Mouse (Mus musculus) liver, embryonic 11.5 days (tissue): ENCODE data around the gene Ly6g6d. TPM values are rescaled to one million over a fixed set of nuclear protein-coding genes. Genes with fewer than 3 reads are reported as not detected.
"Not testable (repeated sequence)": the region's sequence is repeated elsewhere in the genome, so short reads cannot be mapped to it uniquely, and the experiment has no call there.

ENCODE experiments used
- ATAC-seq: fragments of 200-750 bp; cut with Nextera tagmentation; replicated peaks from 2 replicates; pipeline ENCODE4 v1.8.0; 2017; ENCODE audit warnings: moderate number of reproducible peaks, mild to moderate bottlenecking, moderate TSS enrichment, moderate library complexity; ENCODE audit not compliant: low FRiP score
- DNase-seq: peaks from one replicate; pipeline ENCODE4 v3.0.0-alpha.2; 2017; ENCODE audit warnings: low spot score
- H3K27ac ChIP-seq: fragments of 300-500 bp; sonication (generic); 2 replicates; pipeline ENCODE4 v1.5.1; 2014; ENCODE audit warnings: mild to moderate bottlenecking, low read depth, low read length, control low read depth
- H3K27me3 ChIP-seq: fragments of 300-500 bp; sonication (generic); replicated peaks from 2 replicates; pipeline ENCODE4 v1.6.1; 2014; ENCODE audit warnings: low read length, mixed read lengths; ENCODE audit not compliant: control insufficient read depth, insufficient read depth
- H3K36me3 ChIP-seq: fragments of 300-500 bp; sonication (generic); 2 replicates; pipeline ENCODE4 v1.6.1; 2014; ENCODE audit warnings: mild to moderate bottlenecking, low read length, moderate library complexity, mixed read lengths; ENCODE audit not compliant: control insufficient read depth, insufficient read depth
- H3K4me1 ChIP-seq: fragments of 300-500 bp; sonication (generic); replicated peaks from 2 replicates; pipeline ENCODE4 v1.6.1; 2014; ENCODE audit warnings: low read length, mixed read lengths; ENCODE audit not compliant: control insufficient read depth, insufficient read depth
- H3K4me2 ChIP-seq: fragments of 300-500 bp; sonication (generic); 2 replicates; pipeline ENCODE4 v1.6.1; 2014; ENCODE audit warnings: mild to moderate bottlenecking, control low read depth, moderate library complexity
- H3K4me3 ChIP-seq: fragments of 300-500 bp; sonication (generic); 2 replicates; pipeline ENCODE4 v1.5.1; 2014; ENCODE audit warnings: low read depth, low read length, control low read depth
- H3K9ac ChIP-seq: fragments of 300-500 bp; sonication (generic); 2 replicates; pipeline ENCODE4 v1.6.1; 2014; ENCODE audit warnings: low read depth, low read length, control low read depth
- H3K9me3 ChIP-seq: fragments of 300-500 bp; sonication (generic); 2 replicates; pipeline ENCODE4 v1.6.1; 2016; ENCODE audit warnings: low read length, inconsistent platforms, mixed read lengths; ENCODE audit not compliant: control insufficient read depth
- WGBS: fragments of 180-500 bp; shearing (Covaris S2); extraction: QIAGEN DNeasy Blood & Tissue Kit; methylation state at CpG from one replicate; pipeline ENCODE4 v1.1.7; 2014; 5-methylcytosine and 5-hydroxymethylcytosine counted together
- polyA plus RNA-seq: library from polyadenylated mRNA; unstranded; fragments of >200 nt; fragmentation: Nextera tagmentation; extraction: Ambion mirVana; gene quantifications from 2 replicates; pipeline ENCODE4 v1.2.1, GENCODE M21; 2014

Gene Ly6g6d
- polyA plus RNA-seq, 1 experiment from 2014 or later = 0.78 TPM

- H3K4me1 ChIP-seq = peaks cover 51% of the 10 kb centered on the region
- WGBS = 83% methylated on average over 4 of the region's 4 CpGs
- no peaks in the 10 kb centered on the region for H3K9me3 ChIP-seq
- DNase-seq (no peak), ATAC-seq (no peak)
- peak overlapping the region; percentile 58; the same call in 1 of the 2 replicates for H3K27ac ChIP-seq
- H3K4me3 ChIP-seq = no peak overlapping the region
- peak overlapping the region; percentile 11; the same call in 1 of the 2 replicates for H3K4me2 ChIP-seq
- no peak overlapping the region for H3K9ac ChIP-seq
- H3K27me3 ChIP-seq = no peaks in the 10 kb centered on the region
- H3K36me3 ChIP-seq = no peaks in the 10 kb centered on the region
These were observed 34.1 kb downstream of the Ly6g6d start for GRCm38 (mm10) chr17:35043794-35044193.

GRCm38 (mm10) chr17:35039121-35039873 is 38.6 kb downstream of the Ly6g6d start:
- no peak overlapping the region for H3K4me2 ChIP-seq

GRCm38 (mm10) chr17:35034896-35035295 is 43.0 kb downstream of the Ly6g6d start:
- Histone ChIP-seq H3K4me2 (no peak overlapping the region), H3K27me3 (no peaks in the 10 kb centered on the region), H3K9ac (no peak overlapping the region), H3K36me3 (no peaks in the 10 kb centered on the region), H3K4me3 (no peak overlapping the region), H3K9me3 (no peaks in the 10 kb centered on the region), H3K27ac (no peak overlapping the region; the same call in 1 of the 2 replicates), H3K4me1 (peaks cover 5% of the 10 kb centered on the region)
- 68% methylated on average over 6 of the region's 6 CpGs for WGBS
- ATAC-seq (no peak), DNase-seq (no peak)

More at GRCm38 (mm10) chr17:35039121-35039873, 38.6 kb downstream of the Ly6g6d start:
- Histone ChIP-seq H3K4me1 (peaks cover 18% of the 10 kb centered on the region), H3K4me3 (no peak overlapping the region), H3K27me3 (no peaks in the 10 kb centered on the region), H3K36me3 (no peaks in the 10 kb centered on the region), H3K27ac (no peak overlapping the region), H3K9ac (no peak overlapping the region), H3K9me3 (no peaks in the 10 kb centered on the region)
- 81% methylated on average over 11 of the region's 11 CpGs for WGBS
- ATAC-seq (no peak), DNase-seq (no peak)

GRCm38 (mm10) chr17:35033703-35034102 is 44.2 kb downstream of the Ly6g6d start:
- not testable (repeated sequence) for ATAC-seq, H3K27ac ChIP-seq, H3K4me2 ChIP-seq, H3K27me3 ChIP-seq, H3K4me3 ChIP-seq, H3K36me3 ChIP-seq, DNase-seq, H3K9me3 ChIP-seq, H3K9ac ChIP-seq
- H3K4me1 ChIP-seq = peaks cover 11% of the 10 kb centered on the region
- WGBS = 71% methylated on average over 1 of the region's 1 CpGs

- 70% methylated on average over 8 of the region's 8 CpGs for WGBS
- H3K4me2 ChIP-seq = no peak overlapping the region
- DNase-seq = no peak
These were observed 45.5 kb downstream of the Ly6g6d start for GRCm38 (mm10) chr17:35032323-35032870.

GRCm38 (mm10) chr17:35031880-35032279 is 46.0 kb downstream of the Ly6g6d start:
- Histone ChIP-seq H3K4me1 (peaks cover 24% of the 10 kb centered on the region), H3K27me3 (no peaks in the 10 kb centered on the region), H3K9me3 (no peaks in the 10 kb centered on the region), H3K4me2 (no peak overlapping the region), H3K9ac (no peak overlapping the region), H3K36me3 (no peaks in the 10 kb centered on the region), H3K27ac (no peak overlapping the region), H3K4me3 (no peak overlapping the region)
- WGBS = 74% methylated on average over 7 of the region's 7 CpGs
- DNase-seq (no peak), ATAC-seq (no peak; the same call in 1 of the 2 replicates)

More at GRCm38 (mm10) chr17:35032323-35032870, 45.5 kb downstream of the Ly6g6d start:
- Histone ChIP-seq H3K4me1 (peaks cover 21% of the 10 kb centered on the region), H3K36me3 (no peaks in the 10 kb centered on the region), H3K4me3 (no peak overlapping the region), H3K9me3 (no peaks in the 10 kb centered on the region), H3K9ac (no peak overlapping the region), H3K27ac (no peak overlapping the region), H3K27me3 (no peaks in the 10 kb centered on the region)
- ATAC-seq = no peak

- 91% methylated on average over 11 of the region's 11 CpGs for WGBS
- no peak overlapping the region for H3K4me3 ChIP-seq
- H3K27me3 ChIP-seq = no peaks in the 10 kb centered on the region
- H3K36me3 ChIP-seq = no peaks in the 10 kb centered on the region
- no peaks in the 10 kb centered on the region for H3K9me3 ChIP-seq
- no peak overlapping the region for H3K9ac ChIP-seq
- no peak overlapping the region for H3K4me2 ChIP-seq
- no peak overlapping the region for H3K27ac ChIP-seq
- DNase-seq (no peak), ATAC-seq (no peak)
- H3K4me1 ChIP-seq = peaks cover 28% of the 10 kb centered on the region
These were observed 46.6 kb downstream of the Ly6g6d start for GRCm38 (mm10) chr17:35031272-35031671.

GRCm38 (mm10) chr17:35029691-35030532 is 48.0 kb downstream of the Ly6g6d start:
- H3K4me3 ChIP-seq = no peak overlapping the region
- ATAC-seq (no peak), DNase-seq (no peak)
- no peak overlapping the region for H3K27ac ChIP-seq
- no peaks in the 10 kb centered on the region for H3K9me3 ChIP-seq
- H3K4me2 ChIP-seq = no peak overlapping the region
- H3K27me3 ChIP-seq = no peaks in the 10 kb centered on the region
- WGBS = 41% methylated on average over 19 of the region's 19 CpGs
- peaks cover 30% of the 10 kb centered on the region for H3K4me1 ChIP-seq
- no peaks in the 10 kb centered on the region for H3K36me3 ChIP-seq
- H3K9ac ChIP-seq = no peak overlapping the region
